Mouse (Mus musculus) left cerebral cortex, adult 9 months (tissue): ENCODE data around the gene Tuft1.

ENCODE experiments used
- DNase-seq, 2 experiments: peaks; one replicate each; pipeline ENCODE4 v3.0.0; 2022; ENCODE audit warnings: low spot score in 2 of 2

The Tuft1 gene

GRCm38 (mm10) chr3:94597224-94597779 is 61.4 kb downstream of the Tuft1 start:
- no peak for DNase-seq

GRCm38 (mm10) chr3:94595871-94596287 is 62.8 kb downstream of the Tuft1 start:
- no peak for DNase-seq

GRCm38 (mm10) chr3:94591066-94591465 is 67.6 kb downstream of the Tuft1 start:
- DNase-seq, result no peak

GRCm38 (mm10) chr3:94587962-94588361 is 70.7 kb downstream of the Tuft1 start:
- no peak for DNase-seq

- no peak for DNase-seq
Observed at GRCm38 (mm10) chr3:94582944-94583343, 75.7 kb downstream of the Tuft1 start.

GRCm38 (mm10) chr3:94582456-94582891 is 76.2 kb downstream of the Tuft1 start, which contains the start of gene Snx27:
Gene Snx27 (minus strand): TSS chr3:94582716.
- DNase-seq, result peak; percentile 85 to 94

- DNase-seq, result peak; percentile 5 to 13
Observed at GRCm38 (mm10) chr3:94581793-94582455, 76.7 kb downstream of the Tuft1 start.

- peak; percentile 19 to 30 for DNase-seq
Observed at GRCm38 (mm10) chr3:94581138-94581780, 77.4 kb downstream of the Tuft1 start.

GRCm38 (mm10) chr3:94574506-94574905 is 84.2 kb downstream of the Tuft1 start:
- no peak for DNase-seq

- no peak for DNase-seq
Observed at GRCm38 (mm10) chr3:94567242-94567641, 91.4 kb downstream of the Tuft1 start.

GRCm38 (mm10) chr3:94565557-94565956 is 93.1 kb downstream of the Tuft1 start:
- no peak for DNase-seq

- DNase-seq, result no peak
Observed at GRCm38 (mm10) chr3:94565127-94565526, 93.5 kb downstream of the Tuft1 start.

- no peak for DNase-seq
Observed at GRCm38 (mm10) chr3:94564356-94565010, 94.2 kb downstream of the Tuft1 start.

- no peak for DNase-seq
Observed at GRCm38 (mm10) chr3:94563163-94563562, 95.5 kb downstream of the Tuft1 start.
